Mouse (Mus musculus): ENCODE data around the gene Fbxo6. TPM values are rescaled to one million over a fixed set of nuclear protein-coding genes. Genes with fewer than 3 reads are reported as not detected.
"Not testable (repeated sequence)": the region's sequence is repeated elsewhere in the genome, so short reads cannot be mapped to it uniquely, and the experiment has no call there.

Fbxo6 gene
- polyA plus RNA-seq (2014; fragmentation: Nextera tagmentation; extraction: Ambion mirVana), result 23.3 and 24.5 TPM in 2 replicates

DNA sequence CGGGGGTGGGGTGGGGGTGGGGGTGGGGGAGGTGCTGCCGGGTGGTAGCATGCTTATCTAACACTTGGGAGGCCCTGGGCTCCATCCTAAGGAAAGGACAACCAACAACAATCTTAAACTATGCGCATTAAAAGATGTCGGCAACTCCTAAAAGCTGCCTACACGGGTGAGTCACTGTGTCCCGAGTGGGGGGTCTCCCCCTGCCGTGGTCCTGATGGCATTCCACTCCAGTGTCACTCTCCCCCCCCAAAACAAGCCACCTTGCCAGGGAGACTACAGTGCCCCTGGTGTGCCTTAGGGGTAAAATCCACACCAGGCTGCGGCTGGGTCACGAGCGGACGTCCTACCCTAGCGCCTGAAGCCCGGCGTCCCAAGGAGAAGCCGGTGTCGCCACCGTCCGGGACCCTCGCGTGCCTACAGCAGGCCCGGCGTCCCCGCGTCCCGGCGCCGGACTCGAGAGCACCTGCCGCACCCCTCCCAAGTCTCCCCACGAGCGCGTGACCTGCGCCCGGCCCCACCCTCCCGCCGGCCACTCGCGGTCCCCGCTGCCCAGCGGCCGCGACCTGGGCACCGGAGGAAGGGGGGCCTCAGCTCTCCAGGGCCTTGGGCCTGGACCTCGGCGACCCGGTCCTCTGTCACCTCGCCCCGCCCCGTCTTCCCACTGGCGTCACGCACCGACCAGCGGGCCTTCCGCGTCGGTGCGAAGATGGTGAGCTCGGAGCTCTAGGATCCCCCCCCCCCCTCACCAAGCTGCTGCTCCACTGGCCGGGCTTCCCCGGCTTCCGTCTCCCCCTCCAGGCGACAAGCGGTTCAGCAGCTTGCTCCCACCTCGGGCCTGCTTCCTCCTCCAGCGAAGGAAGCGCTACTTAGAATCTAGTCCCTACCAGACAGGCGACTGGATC lies at the start of gene Fbxo6:
Gene Fbxo6, minus strand, starts transcription at position 874 of the 902 bp plus-strand sequence.
- ATAC-seq (replicated peaks; ENCODE audit: insufficient number of reproducible peaks, low FRiP score, low TSS enrichment), result peak; percentile 84
- Histone ChIP-seq H3K4me2 (peak within 1 kb of the TSS; percentile 95), H3K4me3 (ENCODE audit: low read depth, low read length) (peak within 1 kb of the TSS; percentile 71), H3K27me3 (ENCODE audit: control insufficient read depth, insufficient read depth, low read length) (no peaks in the 10 kb centered on the region), H3K36me3 (ENCODE audit: control insufficient read depth, insufficient read depth, low read length) (peaks cover 4% of the 10 kb centered on the region), H3K9ac (ENCODE audit: low read depth, low read length) (peak within 1 kb of the TSS; percentile 86), H3K27ac (ENCODE audit: low read depth, low read length) (peak within 1 kb of the TSS; percentile 90), H3K4me1 (ENCODE audit: control insufficient read depth, insufficient read depth, low read length) (peaks cover 11% of the 10 kb centered on the region), H3K9me3 (replicated peaks; ENCODE audit: control insufficient read depth, low read length) (no peaks in the 10 kb centered on the region)
- 1% methylated on average over 52 of the region's 67 CpGs for WGBS (ENCODE audit: insufficient replicate concordance)

DNA sequence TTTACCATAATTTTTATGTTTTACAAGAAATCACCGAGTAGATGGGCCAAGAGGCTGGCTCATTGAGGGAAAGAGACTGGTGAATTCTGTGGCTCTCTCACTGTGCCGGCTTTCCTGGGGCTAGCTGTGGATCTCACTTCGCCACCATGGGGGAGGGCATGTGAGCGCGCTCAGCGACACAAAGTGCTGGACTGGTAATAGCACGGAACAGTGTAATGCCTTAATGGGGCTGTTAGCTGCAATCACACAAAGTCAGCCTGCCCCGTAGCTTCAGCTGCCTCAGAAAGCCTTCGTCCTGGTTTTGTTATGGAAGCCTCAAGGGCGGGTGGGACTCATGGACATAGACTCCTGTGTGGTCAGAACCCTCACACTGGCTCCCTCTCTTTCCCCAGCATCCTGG lies 46.8 kb upstream of the Fbxo6 start:
- Histone ChIP-seq H3K36me3 (ENCODE audit: control insufficient read depth, insufficient read depth, low read length) (no peaks in the 10 kb centered on the region), H3K9ac (ENCODE audit: low read depth, low read length) (no peak overlapping the region), H3K4me1 (ENCODE audit: control insufficient read depth, insufficient read depth, low read length) (no peaks in the 10 kb centered on the region), H3K9me3 (replicated peaks; ENCODE audit: control insufficient read depth, low read length) (no peaks in the 10 kb centered on the region), H3K4me3 (ENCODE audit: low read depth, low read length) (no peak overlapping the region), H3K4me2 (no peak overlapping the region), H3K27ac (ENCODE audit: low read depth, low read length) (no peak overlapping the region), H3K27me3 (ENCODE audit: control insufficient read depth, insufficient read depth, low read length) (peaks cover 7% of the 10 kb centered on the region)
- 53% methylated on average over 10 of the region's 10 CpGs for WGBS (ENCODE audit: insufficient replicate concordance)
- no peak for ATAC-seq (replicated peaks; ENCODE audit: insufficient number of reproducible peaks, low FRiP score, low TSS enrichment)

DNA sequence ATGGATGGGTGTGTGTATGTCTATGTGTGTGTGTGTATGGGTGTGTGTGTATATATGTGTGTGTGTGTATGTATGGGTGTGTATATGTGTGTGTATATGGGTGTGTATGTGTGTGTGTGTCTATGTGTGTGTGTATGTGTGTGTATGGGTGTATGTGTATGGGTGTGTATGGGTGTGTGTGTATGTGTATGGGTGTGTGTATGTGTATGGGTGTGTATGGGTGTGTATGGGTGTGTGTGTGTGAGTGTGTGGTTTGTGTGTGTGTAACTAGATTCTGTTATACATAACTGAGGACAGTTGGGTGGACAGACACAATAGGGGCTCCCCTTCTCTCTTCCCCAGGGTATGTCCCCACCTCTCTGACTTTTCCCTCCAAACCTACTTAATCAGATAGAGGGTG lies 42.5 kb upstream of the Fbxo6 start:
- Histone ChIP-seq H3K36me3 (ENCODE audit: control insufficient read depth, insufficient read depth, low read length) (no peaks in the 10 kb centered on the region), H3K27me3 (ENCODE audit: control insufficient read depth, insufficient read depth, low read length) (peaks cover 7% of the 10 kb centered on the region), H3K9ac (ENCODE audit: low read depth, low read length) (no peak overlapping the region), H3K27ac (ENCODE audit: low read depth, low read length) (no peak overlapping the region), H3K9me3 (replicated peaks; ENCODE audit: control insufficient read depth, low read length) (no peaks in the 10 kb centered on the region), H3K4me2 (no peak overlapping the region), H3K4me1 (ENCODE audit: control insufficient read depth, insufficient read depth, low read length) (no peaks in the 10 kb centered on the region), H3K4me3 (ENCODE audit: low read depth, low read length) (no peak overlapping the region)
- no peak; the same call in 1 of the 2 replicates for ATAC-seq (replicated peaks; ENCODE audit: insufficient number of reproducible peaks, low FRiP score, low TSS enrichment)

DNA sequence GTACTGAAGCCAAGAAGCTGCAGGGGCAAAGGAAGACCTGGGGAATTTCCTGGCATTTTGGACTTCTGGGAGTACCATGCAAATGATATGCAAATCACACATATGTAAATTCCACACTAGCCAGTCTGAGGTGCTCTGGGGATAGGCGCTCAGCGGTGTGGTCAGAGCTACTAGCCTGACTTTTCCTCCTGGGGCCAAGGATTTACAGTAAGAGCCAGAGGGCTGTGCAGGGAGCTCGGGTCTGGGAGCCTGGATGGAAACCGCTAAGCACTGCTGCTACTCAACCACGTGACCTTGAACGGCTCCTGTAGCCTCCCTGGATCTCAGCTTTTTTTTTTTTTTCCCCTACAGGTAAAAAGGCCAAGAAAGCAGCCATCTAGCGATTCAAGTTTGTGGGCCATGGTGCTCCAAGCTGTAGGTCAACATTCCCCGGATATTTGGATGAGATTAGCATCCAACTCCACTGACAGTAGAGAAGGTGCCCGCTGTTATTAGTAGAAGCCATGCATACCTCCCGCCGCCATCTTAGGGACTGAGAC lies 40.8 kb upstream of the Fbxo6 start:
- no peak overlapping the region for H3K27ac ChIP-seq (ENCODE audit: low read depth, low read length)
- H3K9ac ChIP-seq (ENCODE audit: low read depth, low read length), result no peak overlapping the region
- H3K36me3 ChIP-seq (ENCODE audit: control insufficient read depth, insufficient read depth, low read length), result no peaks in the 10 kb centered on the region
- no peak overlapping the region for H3K4me3 ChIP-seq (ENCODE audit: low read depth, low read length)
- no peaks in the 10 kb centered on the region for H3K27me3 ChIP-seq (ENCODE audit: control insufficient read depth, insufficient read depth, low read length)
- ATAC-seq (replicated peaks; ENCODE audit: insufficient number of reproducible peaks, low FRiP score, low TSS enrichment), result no peak
- H3K9me3 ChIP-seq (replicated peaks; ENCODE audit: control insufficient read depth, low read length), result no peaks in the 10 kb centered on the region
- H3K4me1 ChIP-seq (ENCODE audit: control insufficient read depth, insufficient read depth, low read length), result no peaks in the 10 kb centered on the region
- H3K4me2 ChIP-seq, result no peak overlapping the region
- WGBS (ENCODE audit: insufficient replicate concordance), result 27% methylated on average over 11 of the region's 11 CpGs

DNA sequence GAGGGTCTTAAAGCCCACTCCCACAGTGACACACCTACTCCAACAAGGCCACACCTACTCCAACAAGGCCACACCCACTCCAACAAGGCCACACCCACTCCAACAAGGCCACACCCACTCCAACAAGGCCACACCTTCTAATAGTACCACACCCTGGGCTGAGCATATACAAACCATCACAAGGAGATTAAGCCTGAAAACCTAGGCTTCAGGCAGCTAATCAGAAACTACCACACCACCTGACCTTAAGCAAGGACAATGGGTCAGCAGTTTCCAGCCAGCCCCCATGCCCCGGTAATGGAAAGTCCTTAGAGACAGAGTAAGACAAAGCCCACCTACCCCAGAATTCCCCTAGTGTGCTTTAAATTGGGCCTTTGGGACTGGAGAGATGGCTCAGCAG lies 36.8 kb upstream of the Fbxo6 start:
- not testable (repeated sequence) for H3K4me3 ChIP-seq (ENCODE audit: low read depth, low read length); H3K9ac ChIP-seq (ENCODE audit: low read depth, low read length); ATAC-seq (replicated peaks; ENCODE audit: insufficient number of reproducible peaks, low FRiP score, low TSS enrichment); H3K36me3 ChIP-seq (ENCODE audit: control insufficient read depth, insufficient read depth, low read length); H3K27me3 ChIP-seq (ENCODE audit: control insufficient read depth, insufficient read depth, low read length); H3K27ac ChIP-seq (ENCODE audit: low read depth, low read length); H3K9me3 ChIP-seq (replicated peaks; ENCODE audit: control insufficient read depth, low read length); H3K4me2 ChIP-seq; H3K4me1 ChIP-seq (ENCODE audit: control insufficient read depth, insufficient read depth, low read length)
- WGBS (ENCODE audit: insufficient replicate concordance), result 69% methylated on average over 1 of the region's 1 CpGs

DNA sequence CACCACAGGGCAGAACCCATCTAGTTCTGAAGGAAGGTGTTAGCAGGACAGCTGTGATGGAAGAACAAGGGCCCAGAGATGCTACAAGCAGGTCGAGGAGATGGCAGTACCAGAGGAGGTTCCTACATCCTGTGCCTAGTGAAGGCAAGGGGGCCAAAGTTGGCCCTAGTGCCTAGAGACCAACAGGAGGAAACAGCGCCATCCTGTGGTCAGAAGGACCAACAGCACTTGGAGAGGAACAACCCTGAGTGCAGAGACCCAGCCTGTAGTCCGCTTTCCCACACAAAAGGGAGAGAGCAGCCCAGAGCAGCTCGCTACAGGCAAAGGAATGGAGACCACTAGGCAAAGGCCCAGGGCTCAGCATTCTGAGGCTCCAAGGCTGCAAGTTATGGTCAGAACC lies 33.9 kb upstream of the Fbxo6 start:
- no peak overlapping the region for H3K27ac ChIP-seq (ENCODE audit: low read depth, low read length)
- ATAC-seq (replicated peaks; ENCODE audit: insufficient number of reproducible peaks, low FRiP score, low TSS enrichment), result no peak
- H3K4me1 ChIP-seq (ENCODE audit: control insufficient read depth, insufficient read depth, low read length), result no peaks in the 10 kb centered on the region
- no peaks in the 10 kb centered on the region for H3K36me3 ChIP-seq (ENCODE audit: control insufficient read depth, insufficient read depth, low read length)
- H3K4me2 ChIP-seq, result no peak overlapping the region
- no peak overlapping the region for H3K9ac ChIP-seq (ENCODE audit: low read depth, low read length)
- no peaks in the 10 kb centered on the region for H3K9me3 ChIP-seq (replicated peaks; ENCODE audit: control insufficient read depth, low read length)
- no peak overlapping the region for H3K4me3 ChIP-seq (ENCODE audit: low read depth, low read length)
- 0 out of 2 replicates have a peak, but pooled peaks cover 2% of the 10 kb centered on the region for H3K27me3 ChIP-seq (ENCODE audit: control insufficient read depth, insufficient read depth, low read length)
- WGBS (ENCODE audit: insufficient replicate concordance), result 61% methylated on average over 4 of the region's 4 CpGs

DNA sequence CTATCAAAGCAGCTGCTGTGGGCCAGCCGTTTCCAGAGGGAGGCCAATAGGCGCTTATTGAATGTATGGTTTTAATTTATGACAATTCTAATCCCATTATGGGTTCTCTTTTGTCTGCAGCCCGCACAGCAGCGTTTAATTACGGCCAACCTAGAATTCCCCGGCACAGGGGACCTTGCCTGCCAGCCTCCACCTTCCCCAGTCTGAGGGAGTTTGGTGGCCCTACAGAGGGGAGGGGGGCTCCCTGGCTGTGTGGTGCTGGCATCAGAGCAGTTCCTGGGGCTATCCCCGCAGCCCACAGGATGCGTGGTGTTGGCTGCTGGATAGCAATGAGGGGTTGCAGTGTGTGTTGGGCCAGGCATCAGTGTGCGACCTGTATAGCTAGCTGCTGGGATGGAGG lies 32.6 kb upstream of the Fbxo6 start:
- Histone ChIP-seq H3K27me3 (ENCODE audit: control insufficient read depth, insufficient read depth, low read length) (0 out of 2 replicates have a peak, but pooled peaks cover 2% of the 10 kb centered on the region), H3K4me1 (ENCODE audit: control insufficient read depth, insufficient read depth, low read length) (no peaks in the 10 kb centered on the region), H3K9ac (ENCODE audit: low read depth, low read length) (no peak overlapping the region), H3K9me3 (replicated peaks; ENCODE audit: control insufficient read depth, low read length) (no peaks in the 10 kb centered on the region), H3K36me3 (ENCODE audit: control insufficient read depth, insufficient read depth, low read length) (no peaks in the 10 kb centered on the region), H3K27ac (ENCODE audit: low read depth, low read length) (no peak overlapping the region), H3K4me3 (ENCODE audit: low read depth, low read length) (no peak overlapping the region), H3K4me2 (no peak overlapping the region)
- ATAC-seq (replicated peaks; ENCODE audit: insufficient number of reproducible peaks, low FRiP score, low TSS enrichment), result no peak
- whole genome bisulfite sequencing (ENCODE audit: insufficient replicate concordance), result 67% methylated on average over 9 of the region's 9 CpGs

DNA sequence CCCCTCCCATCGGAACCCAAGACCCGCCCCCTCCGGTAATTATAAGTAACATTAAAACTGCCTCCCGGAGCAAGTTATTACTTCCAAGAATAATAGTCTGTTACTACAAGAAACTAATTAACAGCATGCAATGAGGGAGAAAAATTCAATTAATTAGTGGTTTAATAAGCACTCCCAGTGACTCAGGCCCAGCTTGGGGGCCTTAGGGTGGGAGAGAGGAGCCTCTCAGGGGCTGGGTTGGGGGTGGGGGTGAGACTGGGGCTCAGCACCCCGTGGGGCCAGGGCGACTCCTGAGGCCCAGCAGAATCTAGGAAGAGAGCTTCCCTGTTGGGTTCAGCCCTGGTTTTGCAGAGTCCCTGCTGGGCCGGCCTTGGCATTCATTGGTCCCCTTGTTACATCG lies 30.4 kb upstream of the Fbxo6 start:
- Histone ChIP-seq H3K36me3 (ENCODE audit: control insufficient read depth, insufficient read depth, low read length) (no peaks in the 10 kb centered on the region), H3K4me1 (ENCODE audit: control insufficient read depth, insufficient read depth, low read length) (no peaks in the 10 kb centered on the region), H3K4me3 (ENCODE audit: low read depth, low read length) (no peak overlapping the region), H3K9me3 (replicated peaks; ENCODE audit: control insufficient read depth, low read length) (no peaks in the 10 kb centered on the region), H3K9ac (ENCODE audit: low read depth, low read length) (no peak overlapping the region), H3K27me3 (ENCODE audit: control insufficient read depth, insufficient read depth, low read length) (peaks cover 11% of the 10 kb centered on the region), H3K4me2 (no peak overlapping the region), H3K27ac (ENCODE audit: low read depth, low read length) (no peak overlapping the region)
- 30% methylated on average over 8 of the region's 8 CpGs for WGBS (ENCODE audit: insufficient replicate concordance)
- ATAC-seq (replicated peaks; ENCODE audit: insufficient number of reproducible peaks, low FRiP score, low TSS enrichment), result no peak

DNA sequence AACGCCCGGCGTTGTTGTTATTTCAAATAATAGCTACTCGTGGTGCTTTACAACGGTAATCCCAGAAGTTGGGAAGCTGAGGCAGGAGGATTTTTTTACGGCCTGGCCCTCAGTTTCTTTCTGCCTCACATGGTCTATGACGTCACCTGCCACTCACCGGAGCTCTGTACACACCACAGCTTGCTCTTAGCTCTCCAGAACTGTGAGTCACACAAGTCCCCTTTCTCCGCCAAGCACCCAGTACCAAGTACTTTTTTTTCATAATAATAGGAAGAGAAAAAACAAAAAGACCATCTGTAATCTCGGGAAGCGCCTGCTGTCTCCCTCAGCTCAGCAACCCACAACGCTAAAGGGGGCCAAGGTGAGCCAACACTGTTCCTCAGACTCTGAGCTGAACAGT lies 29.5 kb upstream of the Fbxo6 start:
- Histone ChIP-seq H3K27me3 (ENCODE audit: control insufficient read depth, insufficient read depth, low read length) (peaks cover 17% of the 10 kb centered on the region), H3K27ac (ENCODE audit: low read depth, low read length) (no peak overlapping the region), H3K4me2 (no peak overlapping the region), H3K9ac (ENCODE audit: low read depth, low read length) (no peak overlapping the region), H3K4me1 (ENCODE audit: control insufficient read depth, insufficient read depth, low read length) (no peaks in the 10 kb centered on the region), H3K4me3 (ENCODE audit: low read depth, low read length) (no peak overlapping the region), H3K9me3 (replicated peaks; ENCODE audit: control insufficient read depth, low read length) (no peaks in the 10 kb centered on the region), H3K36me3 (ENCODE audit: control insufficient read depth, insufficient read depth, low read length) (no peaks in the 10 kb centered on the region)
- ATAC-seq (replicated peaks; ENCODE audit: insufficient number of reproducible peaks, low FRiP score, low TSS enrichment), result no peak
- 83% methylated on average over 12 of the region's 12 CpGs for WGBS (ENCODE audit: insufficient replicate concordance)
